Mouse (Mus musculus): ENCODE results near the gene Rhof. TPM values are rescaled to one million over a fixed set of nuclear protein-coding genes. Genes with fewer than 3 reads are reported as not detected.
A peak's percentile ranks its signal among the peaks of the same experiment; 100 is the strongest.
"Not testable (repeated sequence)": the region's sequence is repeated elsewhere in the genome, so short reads cannot be mapped to it uniquely, and the experiment has no call there.

Gene Rhof
- total RNA-seq, 2 experiments from 2014 or later: 1.1 TPM; not detected in 1

DNA sequence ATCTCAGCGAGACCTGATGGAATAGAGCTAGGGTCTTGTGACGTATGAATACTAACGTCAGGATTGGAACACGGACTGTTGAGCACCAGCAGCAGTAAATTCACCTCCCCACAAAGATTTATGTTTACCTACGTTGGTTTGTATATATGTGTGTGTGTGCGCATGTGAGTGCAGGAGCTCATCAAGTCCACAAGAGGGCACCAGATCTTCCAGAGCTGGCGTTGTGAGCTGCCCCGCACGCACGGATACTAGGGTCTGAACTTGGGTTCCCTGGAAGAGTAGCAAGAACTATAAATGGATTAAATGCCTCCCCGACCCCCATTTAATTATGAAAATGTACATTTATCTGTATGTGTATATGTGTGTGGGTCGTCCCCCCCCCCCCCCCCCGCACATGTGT lies 52.0 kb downstream of the Rhof start:
- ATAC-seq (replicated peaks; ENCODE audit: low FRiP score, low TSS enrichment, poor library complexity, severe bottlenecking): no peak

- ATAC-seq (replicated peaks; ENCODE audit: low FRiP score, low TSS enrichment, poor library complexity, severe bottlenecking): no peak
These were observed 52.5 kb downstream of the Rhof start for GRCm38 (mm10) chr5:123080041-123080440.

DNA sequence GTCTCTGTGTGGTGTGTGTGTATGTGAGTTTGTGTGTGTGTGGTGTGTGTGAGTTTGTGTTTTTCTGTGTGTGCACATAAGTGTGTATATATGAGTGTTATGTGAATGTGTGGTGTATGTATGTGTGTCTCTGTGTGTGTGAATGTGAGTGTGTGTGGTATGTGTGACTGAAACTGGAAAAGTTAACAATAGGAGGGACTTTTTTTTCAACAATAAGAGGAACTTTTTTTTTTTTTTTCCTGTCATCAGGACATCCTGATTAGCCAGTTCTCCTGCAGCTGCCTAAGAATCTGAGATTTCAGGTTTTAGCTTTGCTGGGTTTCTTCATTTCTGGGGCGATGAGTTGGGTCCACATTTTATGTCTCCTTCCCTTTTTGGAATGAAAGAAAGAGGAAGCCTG lies 52.9 kb downstream of the Rhof start:
- ATAC-seq (replicated peaks; ENCODE audit: low FRiP score, low TSS enrichment, poor library complexity, severe bottlenecking): no peak

DNA sequence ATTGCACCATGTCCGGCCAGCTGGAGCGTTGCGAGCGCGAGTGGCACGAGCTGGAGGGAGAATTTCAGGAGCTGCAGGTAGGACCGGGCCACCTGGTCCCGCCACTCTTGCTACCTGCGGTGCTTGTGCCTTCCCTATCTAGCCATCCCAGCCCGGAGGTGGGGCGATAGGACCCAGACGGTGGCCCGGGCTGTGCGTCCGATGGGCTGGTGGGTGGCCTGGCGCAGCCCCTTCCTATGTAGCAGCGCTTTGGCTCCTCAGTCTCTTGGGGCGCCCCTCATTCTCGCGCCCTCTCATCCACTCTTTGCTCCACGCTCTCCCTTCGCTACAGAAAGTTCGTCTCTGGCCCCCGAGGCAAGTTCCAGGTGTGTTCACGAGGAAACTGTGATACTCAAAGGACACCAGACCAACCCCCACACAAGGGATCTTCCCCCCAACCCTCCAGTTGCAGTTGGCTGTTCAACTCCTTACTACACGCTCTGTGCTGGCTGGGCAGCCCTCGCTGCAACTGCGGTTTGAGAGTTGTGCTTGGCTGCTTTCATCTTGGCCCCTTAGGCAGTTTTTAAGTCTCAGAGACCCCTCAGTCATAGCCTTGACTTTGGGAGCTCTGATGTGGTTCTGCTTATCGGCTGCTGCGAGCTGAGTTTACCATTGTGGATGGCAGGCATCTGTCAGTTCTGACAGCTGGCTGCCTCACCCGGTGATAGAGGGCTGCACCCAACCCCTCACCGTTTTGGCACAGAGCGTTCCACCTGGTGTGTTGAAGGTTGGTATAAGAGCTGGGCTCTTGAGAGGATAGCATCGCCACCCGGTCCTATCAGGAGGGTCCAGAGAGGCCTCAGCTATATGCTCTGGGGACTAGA lies 55.8 kb downstream of the Rhof start:
- peak; percentile 92 for ATAC-seq (replicated peaks; ENCODE audit: low FRiP score, low TSS enrichment, poor library complexity, severe bottlenecking)

GRCm38 (mm10) chr5:123075576-123076418 lies 56.7 kb downstream of the Rhof start:
- ATAC-seq (replicated peaks; ENCODE audit: low FRiP score, low TSS enrichment, poor library complexity, severe bottlenecking): peak; percentile 67

GRCm38 (mm10) chr5:123068714-123069113 lies 63.8 kb downstream of the Rhof start:
- no peak for ATAC-seq (replicated peaks; ENCODE audit: low FRiP score, low TSS enrichment, poor library complexity, severe bottlenecking)

- ATAC-seq (replicated peaks; ENCODE audit: low FRiP score, low TSS enrichment, poor library complexity, severe bottlenecking): no peak
These were observed 64.4 kb downstream of the Rhof start, which contains the start of gene Tmem120b for GRCm38 (mm10) chr5:123068115-123068514. Tmem120b (plus strand) TSS chr5:123068415.

- peak; percentile 93 for ATAC-seq (replicated peaks; ENCODE audit: low FRiP score, low TSS enrichment, poor library complexity, severe bottlenecking)
These were observed 65.0 kb downstream of the Rhof start for GRCm38 (mm10) chr5:123067395-123067995.

DNA sequence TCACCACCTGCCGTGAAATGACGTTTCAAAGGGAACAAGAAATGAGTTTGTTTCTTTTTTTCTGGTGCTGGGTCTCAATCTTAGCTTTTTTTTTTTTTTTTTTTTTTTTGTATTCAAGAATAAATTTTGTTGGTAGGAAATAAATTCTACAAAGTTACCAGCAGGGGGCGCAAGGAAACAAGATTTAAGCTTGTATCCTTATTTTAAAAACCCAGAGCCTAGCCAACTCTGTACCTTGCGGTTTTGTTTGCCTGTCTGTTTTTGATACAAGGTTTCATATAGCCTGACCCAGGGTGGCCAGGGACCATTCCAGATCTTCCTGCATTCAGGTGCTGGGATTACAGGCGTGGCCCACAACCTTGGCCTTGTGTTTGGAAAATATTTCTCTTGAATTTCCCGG lies 68.3 kb downstream of the Rhof start:
- 0 out of 2 replicates have a peak, but pooled peaks have one; percentile 21 for ATAC-seq (replicated peaks; ENCODE audit: low FRiP score, low TSS enrichment, poor library complexity, severe bottlenecking)

- ATAC-seq (replicated peaks; ENCODE audit: low FRiP score, low TSS enrichment, poor library complexity, severe bottlenecking): no peak
These were observed 69.4 kb downstream of the Rhof start for GRCm38 (mm10) chr5:123063141-123063540.

DNA sequence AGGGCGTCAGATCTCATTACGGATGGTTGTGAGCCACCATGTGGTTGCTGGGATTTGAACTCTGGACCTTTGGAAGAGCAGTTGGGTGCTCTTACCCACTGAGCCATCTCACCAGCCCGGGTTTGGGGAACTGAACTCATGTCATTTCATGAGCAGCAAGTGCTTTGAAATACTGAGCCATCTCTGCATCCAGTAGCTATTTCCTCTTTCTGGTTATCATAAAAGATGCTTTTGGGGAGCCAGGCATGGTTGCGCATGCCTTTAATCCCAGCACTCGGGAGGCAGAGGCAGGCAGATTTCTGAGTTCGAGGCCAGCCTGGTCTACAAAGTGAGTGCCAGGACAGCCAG lies 71.1 kb downstream of the Rhof start:
- not testable (repeated sequence) for ATAC-seq (replicated peaks; ENCODE audit: low FRiP score, low TSS enrichment, poor library complexity, severe bottlenecking)

DNA sequence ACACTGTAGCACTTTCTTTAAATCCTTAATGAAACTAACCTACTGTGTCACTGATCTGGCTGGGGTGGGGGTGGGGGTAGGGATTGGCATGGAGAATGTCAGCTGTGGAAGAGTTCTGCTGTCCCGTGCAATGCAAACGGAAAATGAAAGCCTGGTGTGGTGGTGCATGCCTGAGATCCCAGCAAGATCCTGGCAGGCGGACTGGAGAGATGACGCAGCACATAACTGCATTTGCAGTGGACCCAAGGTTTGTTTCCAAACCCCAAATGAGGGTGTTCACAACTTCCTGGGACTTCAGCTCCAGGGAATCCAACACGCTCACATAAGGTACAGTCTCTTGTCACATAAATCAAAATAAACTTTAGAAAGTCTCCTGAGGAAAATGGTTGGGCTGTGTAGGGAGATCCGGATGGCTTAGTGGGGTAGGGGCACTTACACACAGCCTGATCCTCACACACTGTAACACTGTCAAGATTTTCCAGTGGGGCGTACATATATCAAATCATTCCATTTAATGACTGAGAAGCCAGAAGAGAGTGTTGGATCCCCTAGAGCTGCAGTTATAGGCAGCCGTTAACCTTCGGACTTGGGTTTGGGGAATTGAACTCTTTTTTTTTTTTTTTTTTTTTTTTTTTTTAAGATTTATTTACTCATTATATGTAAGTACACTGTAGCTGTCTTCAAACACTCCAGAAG lies 71.6 kb downstream of the Rhof start:
- no peak for ATAC-seq (replicated peaks; ENCODE audit: low FRiP score, low TSS enrichment, poor library complexity, severe bottlenecking)

GRCm38 (mm10) chr5:123059757-123060520 lies 72.6 kb downstream of the Rhof start:
- no peak for ATAC-seq (replicated peaks; ENCODE audit: low FRiP score, low TSS enrichment, poor library complexity, severe bottlenecking)

GRCm38 (mm10) chr5:123058251-123059102 lies 74.0 kb downstream of the Rhof start:
- no peak for ATAC-seq (replicated peaks; ENCODE audit: low FRiP score, low TSS enrichment, poor library complexity, severe bottlenecking)

GRCm38 (mm10) chr5:123057366-123058250 lies 74.9 kb downstream of the Rhof start:
- ATAC-seq (replicated peaks; ENCODE audit: low FRiP score, low TSS enrichment, poor library complexity, severe bottlenecking): peak; percentile 97

Measured in megakaryocyte-erythroid progenitor cell, adult 5-6 weeks (primary cell).